Mouse (Mus musculus): ENCODE results near the gene Helz.

Gene Helz

GRCm38 (mm10) chr11:107605694-107606093 lies 58.0 kb downstream of the Helz start:
- DNase-seq (ENCODE audit: extremely low read depth, insufficient read length, low spot score) = no peak

- no peak for DNase-seq (ENCODE audit: extremely low read depth, insufficient read length, low spot score)
Measured at GRCm38 (mm10) chr11:107613906-107614305, 66.2 kb downstream of the Helz start.

- no peak for DNase-seq (ENCODE audit: extremely low read depth, insufficient read length, low spot score)
Measured at GRCm38 (mm10) chr11:107615696-107616095, 68.0 kb downstream of the Helz start.

- no peak for DNase-seq (ENCODE audit: extremely low read depth, insufficient read length, low spot score)
Measured at GRCm38 (mm10) chr11:107617976-107618375, 70.2 kb downstream of the Helz start.

- no peak for DNase-seq (ENCODE audit: extremely low read depth, insufficient read length, low spot score)
Measured at GRCm38 (mm10) chr11:107624661-107625060, 76.9 kb downstream of the Helz start.

GRCm38 (mm10) chr11:107625746-107626145 lies 78.0 kb downstream of the Helz start:
- no peak for DNase-seq (ENCODE audit: extremely low read depth, insufficient read length, low spot score)

GRCm38 (mm10) chr11:107629504-107629903 lies 81.8 kb downstream of the Helz start:
- DNase-seq (ENCODE audit: extremely low read depth, insufficient read length, low spot score) = peak; percentile 13

GRCm38 (mm10) chr11:107629951-107630350 lies 82.2 kb downstream of the Helz start:
- peak; percentile 13 for DNase-seq (ENCODE audit: extremely low read depth, insufficient read length, low spot score)

- no peak for DNase-seq (ENCODE audit: extremely low read depth, insufficient read length, low spot score)
Measured at GRCm38 (mm10) chr11:107631124-107631523, 83.4 kb downstream of the Helz start.

GRCm38 (mm10) chr11:107633563-107634146 lies 85.9 kb downstream of the Helz start:
- no peak for DNase-seq (ENCODE audit: extremely low read depth, insufficient read length, low spot score)

- DNase-seq (ENCODE audit: extremely low read depth, insufficient read length, low spot score) = no peak
Measured at GRCm38 (mm10) chr11:107638137-107638536, 90.4 kb downstream of the Helz start.

- DNase-seq (ENCODE audit: extremely low read depth, insufficient read length, low spot score) = no peak
Measured at GRCm38 (mm10) chr11:107639657-107640056, 91.9 kb downstream of the Helz start.

- no peak for DNase-seq (ENCODE audit: extremely low read depth, insufficient read length, low spot score)
Measured at GRCm38 (mm10) chr11:107644461-107644860, 96.7 kb downstream of the Helz start.

- no peak for DNase-seq (ENCODE audit: extremely low read depth, insufficient read length, low spot score)
Measured at GRCm38 (mm10) chr11:107647330-107647729, 99.6 kb downstream of the Helz start.

- DNase-seq (ENCODE audit: extremely low read depth, insufficient read length, low spot score) = no peak
Measured at GRCm38 (mm10) chr11:107648668-107649067, 100.9 kb downstream of the Helz start.

- no peak for DNase-seq (ENCODE audit: extremely low read depth, insufficient read length, low spot score)
Measured at GRCm38 (mm10) chr11:107649458-107649857, 101.7 kb downstream of the Helz start.

- no peak for DNase-seq (ENCODE audit: extremely low read depth, insufficient read length, low spot score)
Measured at GRCm38 (mm10) chr11:107650422-107651051, 102.8 kb downstream of the Helz start.

- DNase-seq (ENCODE audit: extremely low read depth, insufficient read length, low spot score) = no peak
Measured at GRCm38 (mm10) chr11:107651391-107651790, 103.7 kb downstream of the Helz start.

GRCm38 (mm10) chr11:107652137-107652536 lies 104.4 kb downstream of the Helz start:
- DNase-seq (ENCODE audit: extremely low read depth, insufficient read length, low spot score) = no peak

- DNase-seq (ENCODE audit: extremely low read depth, insufficient read length, low spot score) = no peak
Measured at GRCm38 (mm10) chr11:107655538-107655937, 107.8 kb downstream of the Helz start.

GRCm38 (mm10) chr11:107657117-107657516 lies 109.4 kb downstream of the Helz start:
- DNase-seq (ENCODE audit: extremely low read depth, insufficient read length, low spot score) = no peak

- DNase-seq (ENCODE audit: extremely low read depth, insufficient read length, low spot score) = no peak
Measured at GRCm38 (mm10) chr11:107660452-107660851, 112.7 kb downstream of the Helz start.

GRCm38 (mm10) chr11:107662666-107663065 lies 114.9 kb downstream of the Helz start:
- DNase-seq (ENCODE audit: extremely low read depth, insufficient read length, low spot score) = no peak

Data from 3134 (cell line).